Mouse (Mus musculus) embryonic facial prominence, embryonic 11.5 days (tissue): Measurements from ENCODE around the gene Cped1. TPM values are rescaled to one million over a fixed set of nuclear protein-coding genes. Genes with fewer than 3 reads are reported as not detected.

ENCODE experiments used
- ATAC-seq: fragments of 200-750 bp; cut with Nextera tagmentation; replicated peaks from 2 replicates; pipeline ENCODE4 v1.8.0; 2017; ENCODE audit warnings: low read depth; ENCODE audit not compliant: insufficient number of reproducible peaks, low FRiP score, low TSS enrichment
- DNase-seq: peaks from one replicate; pipeline ENCODE4 v3.0.0-alpha.2; 2015; ENCODE audit warnings: low spot score
- H3K27ac ChIP-seq: fragments of 300-500 bp; sonication (generic); replicated peaks from 2 replicates; pipeline ENCODE4 v1.5.1; 2014; ENCODE audit warnings: mild to moderate bottlenecking, low read depth, low read length, control low read depth
- H3K27me3 ChIP-seq: fragments of 300-500 bp; sonication (generic); 2 replicates; pipeline ENCODE4 v1.6.1; 2014; ENCODE audit warnings: mild to moderate bottlenecking, low read length, moderate library complexity, mixed read lengths; ENCODE audit not compliant: control insufficient read depth, insufficient read depth
- H3K36me3 ChIP-seq: fragments of 300-500 bp; sonication (generic); replicated peaks from 2 replicates; pipeline ENCODE4 v1.6.1; 2014; ENCODE audit warnings: low read depth, mild to moderate bottlenecking, low read length, moderate library complexity, mixed read lengths; ENCODE audit not compliant: control insufficient read depth, insufficient read depth
- H3K4me1 ChIP-seq: fragments of 300-500 bp; sonication (generic); 2 replicates; pipeline ENCODE4 v1.6.1; 2014; ENCODE audit warnings: low read length, mixed read lengths; ENCODE audit not compliant: control insufficient read depth, insufficient read depth
- H3K4me2 ChIP-seq: fragments of 300-500 bp; sonication (generic); 2 replicates; pipeline ENCODE4 v1.6.1; 2014; ENCODE audit warnings: low read depth, mild to moderate bottlenecking, control low read depth, low read length, moderate library complexity
- H3K4me3 ChIP-seq: fragments of 300-500 bp; sonication (generic); 2 replicates; pipeline ENCODE4 v1.5.1; 2014; ENCODE audit warnings: low read depth, low read length, control low read depth
- H3K9ac ChIP-seq: fragments of 300-500 bp; sonication (generic); replicated peaks from 2 replicates; pipeline ENCODE4 v1.6.1; 2014; ENCODE audit warnings: mild to moderate bottlenecking, control low read depth, low read length
- H3K9me3 ChIP-seq: fragments of 300-500 bp; sonication (generic); replicated peaks from 2 replicates; pipeline ENCODE4 v1.6.1; 2016; ENCODE audit warnings: mild to moderate bottlenecking, low read length, inconsistent platforms, mixed read lengths; ENCODE audit not compliant: control insufficient read depth
- WGBS: fragments of 180-500 bp; shearing (Covaris S2); extraction: QIAGEN DNeasy Blood & Tissue Kit; methylation state at CpG from one replicate; pipeline ENCODE4 v1.1.7; 2014; 5-methylcytosine and 5-hydroxymethylcytosine counted together
- polyA plus RNA-seq: library from polyadenylated mRNA; unstranded; fragments of >200 nt; fragmentation: Nextera tagmentation; extraction: Ambion mirVana; gene quantifications from 2 replicates; pipeline ENCODE4 v1.2.1, GENCODE M21; 2014

The Cped1 gene
- polyA plus RNA-seq, 1 experiment from 2014 or later: 40.2 TPM

DNA sequence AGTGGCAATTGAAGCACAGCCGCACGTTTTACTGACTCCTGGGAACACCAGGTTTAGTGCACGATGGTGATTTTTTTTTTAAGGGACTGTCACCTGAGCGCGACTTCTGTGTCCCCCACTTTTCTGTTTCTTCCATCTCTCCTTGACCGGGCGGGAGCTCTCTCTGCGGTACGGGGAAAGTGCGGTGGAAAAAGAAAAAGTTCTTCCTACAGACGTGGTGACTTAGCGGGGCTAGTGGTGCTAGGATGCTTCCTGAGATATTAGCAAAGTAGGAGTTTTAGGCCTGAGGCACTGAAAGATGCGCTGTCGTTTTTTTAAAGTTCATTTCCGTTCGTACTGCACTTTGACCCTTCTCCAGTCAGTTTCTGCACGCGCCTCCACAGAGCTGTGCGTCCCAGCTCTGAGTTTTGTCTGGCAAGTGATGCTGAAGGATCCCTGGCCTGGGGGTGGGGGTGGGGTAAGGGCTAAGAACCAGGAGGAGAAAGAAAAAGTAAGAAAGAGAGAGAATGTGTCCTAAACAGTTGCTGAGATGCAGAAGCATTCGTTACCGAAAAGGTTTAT is 303.8 kb downstream of the Cped1 start:
- Histone ChIP-seq H3K9me3 (no peaks in the 10 kb centered on the region), H3K36me3 (no peaks in the 10 kb centered on the region), H3K4me2 (peak overlapping the region; percentile 52), H3K4me3 (peak overlapping the region; percentile 23), H3K27ac (no peak overlapping the region), H3K27me3 (peaks cover 4% of the 10 kb centered on the region; the same call in 1 of the 2 replicates), H3K4me1 (peaks cover 5% of the 10 kb centered on the region; the same call in 1 of the 2 replicates), H3K9ac (no peak overlapping the region)
- 1% methylated on average over 21 of the region's 21 CpGs for WGBS
- peak; percentile 20 for DNase-seq
- ATAC-seq: no peak

GRCm38 (mm10) chr6:22290790-22291189 is 305.1 kb downstream of the Cped1 start:
- ATAC-seq: no peak
- Histone ChIP-seq H3K27ac (no peak overlapping the region), H3K4me1 (peaks cover 5% of the 10 kb centered on the region; the same call in 1 of the 2 replicates), H3K9ac (no peak overlapping the region), H3K4me2 (no peak overlapping the region), H3K36me3 (no peaks in the 10 kb centered on the region), H3K9me3 (no peaks in the 10 kb centered on the region), H3K27me3 (peaks cover 4% of the 10 kb centered on the region; the same call in 1 of the 2 replicates), H3K4me3 (no peak overlapping the region)
- DNase-seq: no peak
- WGBS: 68% methylated on average over 8 of the region's 8 CpGs

DNA sequence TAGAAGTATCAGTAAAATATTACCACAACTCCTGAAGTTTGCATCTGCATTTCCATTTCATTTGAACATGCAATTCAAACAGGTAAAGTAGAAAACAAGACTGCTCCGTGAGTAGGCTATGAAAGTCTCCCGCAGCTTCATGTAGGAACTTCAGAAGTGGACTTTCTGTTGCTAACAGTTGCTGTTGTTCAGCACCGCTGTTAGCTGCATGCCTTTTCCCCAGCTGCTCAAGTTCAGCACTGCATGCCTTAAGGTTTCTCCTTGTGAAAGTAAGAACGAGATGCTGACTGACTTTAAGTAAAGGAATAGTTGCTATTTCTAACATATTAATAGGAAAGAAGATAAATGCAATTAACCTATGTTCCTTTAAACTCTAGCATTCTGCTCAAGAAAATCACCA is 306.3 kb downstream of the Cped1 start:
- Histone ChIP-seq H3K9me3 (no peaks in the 10 kb centered on the region), H3K4me2 (no peak overlapping the region), H3K27me3 (peaks cover 4% of the 10 kb centered on the region; the same call in 1 of the 2 replicates), H3K9ac (no peak overlapping the region), H3K4me3 (no peak overlapping the region), H3K4me1 (peaks cover 5% of the 10 kb centered on the region; the same call in 1 of the 2 replicates), H3K27ac (no peak overlapping the region), H3K36me3 (no peaks in the 10 kb centered on the region)
- no peak for ATAC-seq
- DNase-seq: peak; percentile 36
- 32% methylated on average over 4 of the region's 4 CpGs for WGBS

DNA sequence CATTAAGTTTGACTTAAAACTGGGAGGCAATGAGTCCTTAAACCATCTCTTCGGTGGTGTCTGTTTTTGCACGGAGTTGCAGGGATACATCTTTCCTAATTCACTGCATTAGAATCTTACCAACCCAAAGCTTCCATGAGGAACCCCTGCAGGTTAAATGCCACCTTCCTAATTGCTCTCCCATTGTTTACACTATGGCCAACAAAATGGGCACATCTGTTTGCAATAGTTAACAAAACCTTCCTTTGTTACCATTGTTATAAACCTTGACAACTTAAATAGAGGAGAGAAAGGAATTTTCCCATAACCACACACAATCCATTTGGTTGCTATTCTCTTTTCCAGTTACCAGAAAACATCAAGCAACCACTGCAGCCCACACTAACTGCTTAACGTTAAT is 308.2 kb downstream of the Cped1 start:
- Histone ChIP-seq H3K27ac (no peak overlapping the region), H3K9me3 (no peaks in the 10 kb centered on the region), H3K36me3 (no peaks in the 10 kb centered on the region), H3K4me2 (no peak overlapping the region), H3K4me3 (no peak overlapping the region), H3K4me1 (no peaks in the 10 kb centered on the region), H3K9ac (no peak overlapping the region), H3K27me3 (no peaks in the 10 kb centered on the region)
- 31% methylated on average over 3 of the region's 3 CpGs for WGBS
- no peak for DNase-seq
- no peak for ATAC-seq

GRCm38 (mm10) chr6:22297028-22297427 is 311.3 kb downstream of the Cped1 start:
- H3K4me3 ChIP-seq: no peak overlapping the region
- H3K27me3 ChIP-seq: no peaks in the 10 kb centered on the region
- ATAC-seq: no peak
- H3K36me3 ChIP-seq: no peaks in the 10 kb centered on the region
- no peak overlapping the region for H3K27ac ChIP-seq
- WGBS: 87% methylated on average over 6 of the region's 6 CpGs
- no peak overlapping the region for H3K4me2 ChIP-seq
- no peaks in the 10 kb centered on the region for H3K4me1 ChIP-seq
- H3K9me3 ChIP-seq: no peaks in the 10 kb centered on the region
- H3K9ac ChIP-seq: no peak overlapping the region
- DNase-seq: no peak

- Histone ChIP-seq H3K36me3 (no peaks in the 10 kb centered on the region), H3K9me3 (no peaks in the 10 kb centered on the region), H3K27ac (no peak overlapping the region), H3K4me3 (no peak overlapping the region), H3K4me2 (no peak overlapping the region), H3K4me1 (no peaks in the 10 kb centered on the region), H3K9ac (no peak overlapping the region), H3K27me3 (no peaks in the 10 kb centered on the region)
- ATAC-seq (no peak), DNase-seq (no peak)
- WGBS: 59% methylated on average over 14 of the region's 14 CpGs
Measured at GRCm38 (mm10) chr6:22298059-22298458, 312.3 kb downstream of the Cped1 start.

Other genes with a start within 250 kb of the Cped1 start
- gene Tspan12, start 133.4 kb upstream of the Cped1 start, polyA plus RNA-seq: 62.1 and 63.9 TPM in 2 replicates
- gene Ing3, start 36.3 kb upstream of the Cped1 start, polyA plus RNA-seq: 51.1 and 51.7 TPM in 2 replicates